Mouse (Mus musculus): ENCODE measurements around the gene Nfkbiz. TPM values are rescaled to one million over a fixed set of nuclear protein-coding genes. Genes with fewer than 3 reads are reported as not detected.
A peak's percentile ranks its signal among the peaks of the same experiment; 100 is the strongest.

The Nfkbiz gene
- total RNA-seq, 1 experiment from 2014 or later = 8.6 TPM

- DNase-seq = no peak
Observed at GRCm38 (mm10) chr16:55801629-55802028, 37.1 kb downstream of the Nfkbiz start.

GRCm38 (mm10) chr16:55798845-55799244 is 39.9 kb downstream of the Nfkbiz start:
- DNase-seq = peak; percentile 22

DNA sequence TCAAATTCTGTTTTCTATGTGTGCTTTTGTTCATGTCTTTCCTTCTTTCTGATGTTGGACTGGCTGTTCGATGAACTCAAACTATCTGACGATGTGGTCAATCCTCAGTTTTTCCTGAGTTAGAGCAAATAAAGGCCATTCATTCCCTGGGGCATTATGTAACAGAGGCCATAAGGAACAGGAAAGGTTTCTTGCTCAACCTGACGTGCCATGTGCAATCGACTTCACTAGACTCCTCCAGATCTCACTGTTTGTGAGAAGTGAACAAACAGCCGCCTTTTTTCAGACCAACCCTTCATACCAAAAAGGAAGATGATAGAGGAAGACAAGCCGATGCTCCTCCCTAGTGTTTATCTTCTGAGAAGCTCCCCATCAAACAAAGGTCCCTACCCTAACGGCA is 48.4 kb downstream of the Nfkbiz start:
- DNase-seq = no peak

- peak; percentile 36 for DNase-seq
Observed at GRCm38 (mm10) chr16:55789291-55789690, 49.4 kb downstream of the Nfkbiz start.

DNA sequence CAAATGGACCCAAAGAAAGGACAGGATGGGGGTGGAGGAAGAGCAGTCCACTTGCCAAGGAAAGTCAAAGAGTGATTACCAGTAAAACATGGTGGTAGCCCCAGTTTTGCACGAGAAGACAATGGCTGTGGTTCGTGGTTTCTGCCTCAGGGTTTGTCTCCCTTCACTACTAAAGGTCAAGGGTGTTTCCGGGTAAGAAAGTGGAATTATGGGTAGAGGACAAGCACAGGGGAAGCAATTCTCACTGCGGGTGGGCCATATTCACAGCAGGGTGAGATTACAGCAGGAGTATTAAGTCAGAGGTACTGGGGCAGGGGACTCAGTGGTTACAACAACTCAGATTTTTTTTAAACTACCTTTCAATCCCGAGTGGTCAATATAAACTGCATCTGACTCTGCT is 50.0 kb downstream of the Nfkbiz start:
- DNase-seq = no peak

DNA sequence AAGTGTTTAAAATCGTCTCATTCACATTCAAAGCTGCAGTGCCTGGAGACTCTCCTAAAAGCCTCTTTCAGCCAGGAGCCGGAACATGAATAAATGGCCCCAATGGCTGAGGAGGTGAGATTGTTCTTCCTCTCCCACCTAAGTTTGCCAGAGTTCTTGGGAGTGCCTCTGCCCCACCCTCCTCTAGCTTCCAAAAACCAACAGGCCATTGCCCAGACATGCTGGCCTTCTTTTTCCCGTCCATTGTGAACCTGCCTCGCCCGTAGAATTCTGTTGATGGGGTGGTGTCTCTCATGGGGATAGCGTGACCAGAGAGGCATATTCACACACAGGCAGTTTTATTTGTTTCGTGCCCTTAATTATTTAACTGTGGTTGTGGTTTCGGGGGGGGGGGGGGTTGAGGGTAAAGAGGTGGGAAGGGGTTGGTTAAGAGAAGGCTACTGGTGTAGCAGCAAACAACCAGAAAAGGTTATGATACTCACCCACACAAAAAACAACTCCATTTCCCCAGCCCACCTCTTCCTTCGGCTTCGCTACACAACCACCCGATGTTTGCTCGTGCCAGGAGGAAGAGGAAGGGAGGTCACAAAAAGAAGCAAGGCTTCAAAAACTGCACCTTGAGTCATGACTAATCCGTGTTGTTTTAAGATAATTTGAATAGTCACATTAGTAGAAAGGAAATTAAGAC is 51.2 kb downstream of the Nfkbiz start:
- no peak for DNase-seq

DNA sequence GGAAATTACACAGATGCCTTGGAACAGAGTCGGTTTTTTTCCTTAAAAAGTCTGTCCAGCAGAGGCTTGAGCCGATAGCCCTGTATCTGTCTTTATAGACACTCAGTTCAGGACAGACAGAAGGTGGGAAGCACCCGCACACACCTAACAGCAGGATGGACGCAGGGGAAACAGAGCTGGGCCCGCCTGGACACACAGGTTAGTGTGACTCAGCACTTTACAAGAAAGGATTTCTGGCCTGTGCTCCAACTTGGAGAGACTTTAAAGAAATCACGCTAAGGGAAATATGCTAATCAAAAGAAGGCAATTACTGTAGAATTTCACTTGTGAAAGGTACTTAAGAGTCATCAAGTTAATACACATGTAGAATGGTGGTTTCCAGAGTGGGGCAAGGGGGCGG is 54.3 kb downstream of the Nfkbiz start:
- no peak for DNase-seq

- no peak for DNase-seq
Observed at GRCm38 (mm10) chr16:55783923-55784322, 54.8 kb downstream of the Nfkbiz start.

DNA sequence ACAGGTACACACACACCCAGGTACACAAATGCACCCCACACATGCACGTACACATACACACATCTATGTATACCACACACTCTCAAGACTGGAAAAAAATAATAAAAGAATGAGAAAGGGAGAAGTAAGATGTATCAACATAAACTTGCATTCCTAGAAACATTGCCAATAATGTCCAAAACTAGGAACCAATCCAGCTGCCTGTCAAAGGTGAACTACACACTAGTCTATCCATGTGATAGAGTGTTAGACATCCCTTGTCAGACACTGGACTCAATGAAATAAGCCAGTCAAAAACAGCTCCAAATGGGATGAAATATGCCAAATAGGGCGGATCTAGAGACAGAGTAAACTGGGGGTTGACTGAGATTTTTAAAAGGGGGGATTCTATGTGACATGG is 55.8 kb downstream of the Nfkbiz start:
- DNase-seq = no peak

GRCm38 (mm10) chr16:55781809-55782208 is 56.9 kb downstream of the Nfkbiz start:
- DNase-seq = no peak

GRCm38 (mm10) chr16:55780958-55781558 is 57.6 kb downstream of the Nfkbiz start:
- DNase-seq = no peak

DNA sequence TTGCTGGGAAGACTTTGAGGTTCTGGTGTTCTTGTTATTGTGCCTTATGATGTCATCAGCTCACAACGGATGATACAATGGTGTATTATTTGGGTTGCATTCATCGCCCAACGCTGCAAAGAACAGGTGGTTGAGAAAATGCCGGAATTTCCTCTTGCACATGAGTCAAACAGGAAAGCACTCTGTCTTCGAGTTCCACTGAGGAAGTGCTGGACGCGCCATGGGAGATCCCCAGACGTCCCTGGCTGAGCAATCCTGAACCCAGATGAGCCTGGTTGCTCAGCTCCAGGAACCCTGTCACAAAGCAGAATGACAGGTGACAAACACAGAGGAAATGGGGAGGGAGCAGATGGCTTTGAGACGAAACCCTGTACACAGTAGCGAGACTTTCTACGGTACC is 62.4 kb downstream of the Nfkbiz start:
- no peak for DNase-seq

DNA sequence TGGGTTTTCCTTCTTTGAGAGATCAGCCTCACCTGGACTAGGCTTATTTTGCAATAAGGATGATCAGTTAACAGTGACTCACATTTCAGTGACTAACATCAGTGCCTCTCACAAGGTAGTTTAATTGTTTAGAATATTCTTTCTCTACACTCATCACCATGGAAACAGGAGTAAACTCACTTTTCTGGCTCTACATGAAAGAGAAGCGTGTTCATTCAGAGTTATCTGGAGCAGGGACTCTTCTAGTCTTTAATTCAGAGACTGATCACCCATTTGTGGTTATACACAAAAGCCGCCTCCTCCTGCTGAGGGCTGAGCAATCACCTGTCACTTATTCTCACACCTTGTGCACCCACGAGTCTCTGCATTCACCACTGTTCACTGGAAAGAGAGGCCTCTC is 68.5 kb downstream of the Nfkbiz start:
- DNase-seq = no peak

Other genes starting within 250 kb of the Nfkbiz start
- 1.6 and 2.6 TPM in 2 replicates for gene Nxpe3, start 56.4 kb upstream of the Nfkbiz start, total RNA-seq (2021)
- 8.4 and 11.1 TPM in 2 replicates for gene Cep97, start 96.0 kb upstream of the Nfkbiz start, total RNA-seq (2021)
- gene Rpl24, start 127.4 kb upstream of the Nfkbiz start, total RNA-seq (2021) = 762 and 869 TPM in 2 replicates
- 19.4 and 19.9 TPM in 2 replicates for gene Zbtb11, start 135.0 kb upstream of the Nfkbiz start, total RNA-seq (2021)
- 89.7 and 90.7 TPM in 2 replicates for gene Pcnp, start 190.8 kb upstream of the Nfkbiz start, total RNA-seq (2021)
- gene Trmt10c, start 198.9 kb upstream of the Nfkbiz start, total RNA-seq (2021) = 22.4 and 23.3 TPM in 2 replicates
- 22.5 and 25.9 TPM in 2 replicates for gene Senp7, start 209.4 kb upstream of the Nfkbiz start, total RNA-seq (2021)

All from adrenal gland, postnatal 14 days (tissue).